Mouse (Mus musculus): Measurements from ENCODE around the gene C2cd4d. TPM values are rescaled to one million over a fixed set of nuclear protein-coding genes. Genes with fewer than 3 reads are reported as not detected.

Gene C2cd4d
- polyA plus RNA-seq (2015; fragmentation: Illumina TruSeq; extraction: RNeasy Lipid Tissue Mini Kit (QIAGEN cat#74804); ENCODE audit: insufficient read depth, low replicate concordance), result not detected

GRCm38 (mm10) chr3:94362138-94362537 lies at the start of gene C2cd4d:
C2cd4d (plus strand) TSS chr3:94362438.

GRCm38 (mm10) chr3:94341959-94342422 lies 20.2 kb upstream of the C2cd4d start, which contains the start of gene Them5:
Them5 (plus strand) TSS chr3:94342099.

GRCm38 (mm10) chr3:94372641-94373040 lies 10.4 kb downstream of the C2cd4d start, which contains the start of gene Rorc:
Rorc (plus strand) TSS chr3:94372794.

GRCm38 (mm10) chr3:94398217-94398616 lies 36.0 kb downstream of the C2cd4d start, which contains the start of gene Lingo4:
Lingo4 (plus strand) TSS chr3:94398517.

GRCm38 (mm10) chr3:94413031-94413679 lies 50.9 kb downstream of the C2cd4d start, which contains the start of gene Tdrkh:
Tdrkh (plus strand) TSS chr3:94413273.

Other genes starting within 250 kb of the C2cd4d start
- not detected for gene Gm10696, start 184.2 kb upstream of the C2cd4d start, polyA plus RNA-seq (2015; fragmentation: Illumina TruSeq; extraction: RNeasy Lipid Tissue Mini Kit (QIAGEN cat#74804); ENCODE audit: insufficient read depth, low replicate concordance)
- not detected for gene Gm5286, start 165.7 kb upstream of the C2cd4d start, polyA plus RNA-seq (2015; fragmentation: Illumina TruSeq; extraction: RNeasy Lipid Tissue Mini Kit (QIAGEN cat#74804); ENCODE audit: insufficient read depth, low replicate concordance)
- gene Gm4778, start 98.4 kb upstream of the C2cd4d start, polyA plus RNA-seq (2015; fragmentation: Illumina TruSeq; extraction: RNeasy Lipid Tissue Mini Kit (QIAGEN cat#74804); ENCODE audit: insufficient read depth, low replicate concordance), result not detected
- 6.1 TPM for gene Them4, start 52.3 kb upstream of the C2cd4d start, polyA plus RNA-seq (2015; fragmentation: Illumina TruSeq; extraction: RNeasy Lipid Tissue Mini Kit (QIAGEN cat#74804); ENCODE audit: insufficient read depth, low replicate concordance)
- gene Them5, start 20.3 kb upstream of the C2cd4d start, polyA plus RNA-seq (2015; fragmentation: Illumina TruSeq; extraction: RNeasy Lipid Tissue Mini Kit (QIAGEN cat#74804); ENCODE audit: insufficient read depth, low replicate concordance), result not detected
- 1.4 TPM for gene Rorc, start 10.4 kb downstream of the C2cd4d start, polyA plus RNA-seq (2015; fragmentation: Illumina TruSeq; extraction: RNeasy Lipid Tissue Mini Kit (QIAGEN cat#74804); ENCODE audit: insufficient read depth, low replicate concordance)
- 0.23 TPM for gene Lingo4, start 36.1 kb downstream of the C2cd4d start, polyA plus RNA-seq (2015; fragmentation: Illumina TruSeq; extraction: RNeasy Lipid Tissue Mini Kit (QIAGEN cat#74804); ENCODE audit: insufficient read depth, low replicate concordance)
- 6.1 TPM for gene Tdrkh, start 50.8 kb downstream of the C2cd4d start, polyA plus RNA-seq (2015; fragmentation: Illumina TruSeq; extraction: RNeasy Lipid Tissue Mini Kit (QIAGEN cat#74804); ENCODE audit: insufficient read depth, low replicate concordance)
- 54.0 TPM for gene Mrpl9, start 80.9 kb downstream of the C2cd4d start, polyA plus RNA-seq (2015; fragmentation: Illumina TruSeq; extraction: RNeasy Lipid Tissue Mini Kit (QIAGEN cat#74804); ENCODE audit: insufficient read depth, low replicate concordance)
- not detected for gene Oaz3, start 81.5 kb downstream of the C2cd4d start, polyA plus RNA-seq (2015; fragmentation: Illumina TruSeq; extraction: RNeasy Lipid Tissue Mini Kit (QIAGEN cat#74804); ENCODE audit: insufficient read depth, low replicate concordance)
- gene Celf3, start 115.9 kb downstream of the C2cd4d start, polyA plus RNA-seq (2015; fragmentation: Illumina TruSeq; extraction: RNeasy Lipid Tissue Mini Kit (QIAGEN cat#74804); ENCODE audit: insufficient read depth, low replicate concordance), result not detected
- 1.3 TPM for gene Riiad1, start 117.9 kb downstream of the C2cd4d start, polyA plus RNA-seq (2015; fragmentation: Illumina TruSeq; extraction: RNeasy Lipid Tissue Mini Kit (QIAGEN cat#74804); ENCODE audit: insufficient read depth, low replicate concordance)
- gene Snx27, start 220.3 kb downstream of the C2cd4d start, polyA plus RNA-seq (2015; fragmentation: Illumina TruSeq; extraction: RNeasy Lipid Tissue Mini Kit (QIAGEN cat#74804); ENCODE audit: insufficient read depth, low replicate concordance), result 44.1 TPM

Data from spleen, adult 10 weeks (tissue).